Mouse (Mus musculus): Measurements from ENCODE around the gene Gm13279. TPM values are rescaled to one million over a fixed set of nuclear protein-coding genes. Genes with fewer than 3 reads are reported as not detected.
"Not testable (repeated sequence)": the region's sequence is repeated elsewhere in the genome, so short reads cannot be mapped to it uniquely, and the experiment has no call there.

Gm13279 gene
- polyA plus RNA-seq, 1 experiment from 2014 or later, result not detected

DNA sequence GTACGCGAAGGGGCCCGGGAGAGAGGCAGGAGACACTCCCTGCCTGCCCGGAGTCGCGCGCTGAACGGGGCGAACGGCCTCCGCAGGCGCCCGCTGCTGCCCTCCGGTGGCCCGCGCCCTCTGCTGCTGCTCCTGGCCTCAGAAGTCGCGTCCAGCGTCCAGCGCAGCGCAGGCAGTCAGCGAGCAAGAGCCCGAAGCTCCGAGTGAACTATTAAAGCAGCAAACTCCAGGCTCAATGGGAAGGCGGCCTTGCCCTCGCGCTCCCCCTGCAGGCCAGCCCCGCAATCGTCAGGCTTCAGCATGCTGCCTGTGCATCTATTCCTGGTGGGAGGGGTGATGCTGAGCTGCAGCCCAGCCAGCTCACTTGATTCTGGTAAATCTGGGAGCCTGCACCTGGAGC, 20.6 kb upstream of the Gm13279 start, which contains the start of gene Gm13289:
TSS of gene Gm13289 (plus strand) at position 301 of the 400 bp plus-strand sequence.
- H3K27ac ChIP-seq, result not testable (repeated sequence)
- no CpG with 5 or more reads among the region's 29 CpGs for WGBS

GRCm38 (mm10) chr4:88779550-88779949, 17.6 kb upstream of the Gm13279 start, which contains the start of gene Gm13272:
Gene Gm13272 (plus strand): TSS chr4:88779850.
- not testable (repeated sequence) for H3K27me3 ChIP-seq; H3K4me3 ChIP-seq; H3K9me3 ChIP-seq; H3K9ac ChIP-seq; H3K4me1 ChIP-seq; H3K4me2 ChIP-seq; ATAC-seq (ENCODE audit: insufficient number of reproducible peaks, low FRiP score, low TSS enrichment, low read depth); H3K27ac ChIP-seq; H3K36me3 ChIP-seq
- no CpG with 5 or more reads among the region's 29 CpGs for WGBS

More for the DNA sequence above, 20.6 kb upstream of the Gm13279 start, which contains the start of gene Gm13289:
- not testable (repeated sequence) for ATAC-seq (ENCODE audit: insufficient number of reproducible peaks, low FRiP score, low TSS enrichment, low read depth); H3K9ac ChIP-seq; H3K4me2 ChIP-seq; H3K9me3 ChIP-seq; H3K4me1 ChIP-seq; H3K4me3 ChIP-seq; H3K27me3 ChIP-seq; H3K36me3 ChIP-seq

- not testable (repeated sequence) for H3K4me3 ChIP-seq; H3K36me3 ChIP-seq; H3K27ac ChIP-seq; H3K27me3 ChIP-seq; H3K9ac ChIP-seq; H3K4me1 ChIP-seq; ATAC-seq (ENCODE audit: insufficient number of reproducible peaks, low FRiP score, low TSS enrichment, low read depth); H3K4me2 ChIP-seq; H3K9me3 ChIP-seq
- 44% methylated on average over 16 of the region's 18 CpGs for WGBS
Measured at GRCm38 (mm10) chr4:88780320-88780719, 16.9 kb upstream of the Gm13279 start.

- Histone ChIP-seq H3K4me3 (peak within 1 kb of the TSS; percentile 24; the same call in 1 of the 2 replicates), H3K4me2 (peak within 1 kb of the TSS; percentile 34), H3K27ac (peak within 1 kb of the TSS; percentile 65)
- not testable (repeated sequence) for H3K36me3 ChIP-seq; H3K4me1 ChIP-seq; ATAC-seq (ENCODE audit: insufficient number of reproducible peaks, low FRiP score, low TSS enrichment, low read depth); H3K9ac ChIP-seq; H3K9me3 ChIP-seq; H3K27me3 ChIP-seq
- WGBS, result 16% methylated on average over 5 of the region's 7 CpGs
Measured at GRCm38 (mm10) chr4:88781831-88782230, 15.4 kb upstream of the Gm13279 start, which contains the start of gene Ifnz. Gene Ifnz (plus strand): TSS chr4:88782131.

GRCm38 (mm10) chr4:88782335-88782734, 14.9 kb upstream of the Gm13279 start:
- H3K9ac ChIP-seq; H3K4me1 ChIP-seq; ATAC-seq (ENCODE audit: insufficient number of reproducible peaks, low FRiP score, low TSS enrichment, low read depth); H3K27me3 ChIP-seq; H3K9me3 ChIP-seq; H3K36me3 ChIP-seq: not testable (repeated sequence)
- WGBS, result 0% methylated on average over 10 of the region's 31 CpGs
- H3K4me3 ChIP-seq, result peak overlapping the region; percentile 24; the same call in 1 of the 2 replicates
- H3K27ac ChIP-seq, result peak overlapping the region; percentile 65
- H3K4me2 ChIP-seq, result peak overlapping the region; percentile 34

DNA sequence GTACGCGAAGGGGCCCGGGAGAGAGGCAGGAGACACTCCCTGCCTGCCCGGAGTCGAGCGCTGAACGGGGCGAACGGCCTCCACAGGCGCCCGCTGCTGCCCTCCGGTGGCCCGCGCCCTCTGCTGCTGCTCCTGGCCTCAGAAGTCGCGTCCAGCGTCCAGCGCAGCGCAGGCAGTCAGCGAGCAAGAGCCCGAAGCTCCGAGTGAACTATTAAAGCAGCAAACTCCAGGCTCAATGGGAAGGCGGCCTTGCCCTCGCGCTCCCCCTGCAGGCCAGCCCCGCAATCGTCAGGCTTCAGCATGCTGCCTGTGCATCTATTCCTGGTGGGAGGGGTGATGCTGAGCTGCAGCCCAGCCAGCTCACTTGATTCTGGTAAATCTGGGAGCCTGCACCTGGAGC, 11.8 kb upstream of the Gm13279 start, which contains the start of gene Gm13276:
TSS of gene Gm13276 (plus strand) at position 301 of the 400 bp plus-strand sequence.
- H3K4me2 ChIP-seq; H3K4me3 ChIP-seq; ATAC-seq (ENCODE audit: insufficient number of reproducible peaks, low FRiP score, low TSS enrichment, low read depth); H3K27ac ChIP-seq; H3K36me3 ChIP-seq; H3K9me3 ChIP-seq; H3K4me1 ChIP-seq; H3K9ac ChIP-seq; H3K27me3 ChIP-seq: not testable (repeated sequence)
- no CpG with 5 or more reads among the region's 27 CpGs for WGBS

DNA sequence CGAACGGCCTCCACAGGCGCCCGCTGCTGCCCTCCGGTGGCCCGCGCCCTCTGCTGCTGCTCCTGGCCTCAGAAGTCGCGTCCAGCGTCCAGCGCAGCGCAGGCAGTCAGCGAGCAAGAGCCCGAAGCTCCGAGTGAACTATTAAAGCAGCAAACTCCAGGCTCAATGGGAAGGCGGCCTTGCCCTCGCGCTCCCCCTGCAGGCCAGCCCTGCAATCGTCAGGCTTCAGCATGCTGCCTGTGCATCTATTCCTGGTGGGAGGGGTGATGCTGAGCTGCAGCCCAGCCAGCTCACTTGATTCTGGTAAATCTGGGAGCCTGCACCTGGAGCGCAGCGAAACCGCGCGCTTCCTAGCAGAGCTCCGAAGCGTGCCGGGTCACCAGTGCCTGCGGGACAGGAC, 8.8 kb upstream of the Gm13279 start, which contains the start of gene Gm13277:
TSS of gene Gm13277 (plus strand) at position 231 of the 400 bp plus-strand sequence.
- H3K27me3 ChIP-seq; H3K4me2 ChIP-seq; H3K4me1 ChIP-seq; ATAC-seq (ENCODE audit: insufficient number of reproducible peaks, low FRiP score, low TSS enrichment, low read depth); H3K9me3 ChIP-seq; H3K27ac ChIP-seq; H3K36me3 ChIP-seq; H3K4me3 ChIP-seq; H3K9ac ChIP-seq: not testable (repeated sequence)
- 0% methylated on average over 2 of the region's 28 CpGs for WGBS

DNA sequence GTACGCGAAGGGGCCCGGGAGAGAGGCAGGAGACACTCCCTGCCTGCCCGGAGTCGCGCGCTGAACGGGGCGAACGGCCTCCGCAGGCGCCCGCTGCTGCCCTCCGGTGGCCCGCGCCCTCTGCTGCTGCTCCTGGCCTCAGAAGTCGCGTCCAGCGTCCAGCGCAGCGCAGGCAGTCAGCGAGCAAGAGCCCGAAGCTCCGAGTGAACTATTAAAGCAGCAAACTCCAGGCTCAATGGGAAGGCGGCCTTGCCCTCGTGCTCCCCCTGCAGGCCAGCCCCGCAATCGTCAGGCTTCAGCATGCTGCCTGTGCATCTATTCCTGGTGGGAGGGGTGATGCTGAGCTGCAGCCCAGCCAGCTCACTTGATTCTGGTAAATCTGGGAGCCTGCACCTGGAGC, 5.9 kb upstream of the Gm13279 start, which contains the start of gene Gm13278:
TSS of gene Gm13278 (plus strand) at position 301 of the 400 bp plus-strand sequence.
- WGBS, result no CpG with 5 or more reads among the region's 28 CpGs
- not testable (repeated sequence) for H3K9me3 ChIP-seq; H3K9ac ChIP-seq; H3K4me1 ChIP-seq; ATAC-seq (ENCODE audit: insufficient number of reproducible peaks, low FRiP score, low TSS enrichment, low read depth); H3K4me2 ChIP-seq; H3K36me3 ChIP-seq; H3K27me3 ChIP-seq; H3K4me3 ChIP-seq; H3K27ac ChIP-seq

GRCm38 (mm10) chr4:88793936-88794675, 3.1 kb upstream of the Gm13279 start, which contains the start of gene Gm13275:
Gene Gm13275 (plus strand): TSS chr4:88794487.
- not testable (repeated sequence) for H3K27ac ChIP-seq; H3K9ac ChIP-seq; H3K4me1 ChIP-seq; H3K9me3 ChIP-seq; H3K4me2 ChIP-seq; H3K36me3 ChIP-seq; H3K4me3 ChIP-seq; H3K27me3 ChIP-seq; ATAC-seq (ENCODE audit: insufficient number of reproducible peaks, low FRiP score, low TSS enrichment, low read depth)
- WGBS, result 0% methylated on average over 16 of the region's 52 CpGs

- ATAC-seq (ENCODE audit: insufficient number of reproducible peaks, low FRiP score, low TSS enrichment, low read depth); H3K4me2 ChIP-seq; H3K4me3 ChIP-seq; H3K9me3 ChIP-seq; H3K27ac ChIP-seq; H3K4me1 ChIP-seq; H3K27me3 ChIP-seq; H3K36me3 ChIP-seq; H3K9ac ChIP-seq: not testable (repeated sequence)
- WGBS, result 13% methylated on average over 5 of the region's 7 CpGs
Measured at GRCm38 (mm10) chr4:88799365-88799764, 2.2 kb downstream of the Gm13279 start, which contains the start of gene Gm13285. Gene Gm13285 (plus strand): TSS chr4:88799665.

DNA sequence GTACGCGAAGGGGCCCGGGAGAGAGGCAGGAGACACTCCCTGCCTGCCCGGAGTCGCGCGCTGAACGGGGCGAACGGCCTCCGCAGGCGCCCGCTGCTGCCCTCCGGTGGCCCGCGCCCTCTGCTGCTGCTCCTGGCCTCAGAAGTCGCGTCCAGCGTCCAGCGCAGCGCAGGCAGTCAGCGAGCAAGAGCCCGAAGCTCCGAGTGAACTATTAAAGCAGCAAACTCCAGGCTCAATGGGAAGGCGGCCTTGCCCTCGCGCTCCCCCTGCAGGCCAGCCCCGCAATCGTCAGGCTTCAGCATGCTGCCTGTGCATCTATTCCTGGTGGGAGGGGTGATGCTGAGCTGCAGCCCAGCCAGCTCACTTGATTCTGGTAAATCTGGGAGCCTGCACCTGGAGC, 5.8 kb downstream of the Gm13279 start, which contains the start of gene Gm13287:
TSS of gene Gm13287 (plus strand) at position 301 of the 400 bp plus-strand sequence.
- H3K4me3 ChIP-seq; H3K9me3 ChIP-seq; H3K4me2 ChIP-seq; H3K9ac ChIP-seq; ATAC-seq (ENCODE audit: insufficient number of reproducible peaks, low FRiP score, low TSS enrichment, low read depth); H3K4me1 ChIP-seq; H3K36me3 ChIP-seq; H3K27ac ChIP-seq; H3K27me3 ChIP-seq: not testable (repeated sequence)
- WGBS, result no CpG with 5 or more reads among the region's 29 CpGs

GRCm38 (mm10) chr4:88805231-88805630, 8.0 kb downstream of the Gm13279 start, which contains the start of gene Gm13288:
Gene Gm13288 (plus strand): TSS chr4:88805531.
- not testable (repeated sequence) for H3K27ac ChIP-seq; H3K36me3 ChIP-seq; H3K27me3 ChIP-seq; ATAC-seq (ENCODE audit: insufficient number of reproducible peaks, low FRiP score, low TSS enrichment, low read depth); H3K9me3 ChIP-seq; H3K9ac ChIP-seq; H3K4me1 ChIP-seq
- WGBS, result no CpG with 5 or more reads among the region's 8 CpGs
- Histone ChIP-seq H3K4me3 (peak within 1 kb of the TSS; percentile 30), H3K4me2 (0 out of 2 replicates have a peak within 1 kb of the TSS, but pooled peaks have one; percentile 30)

All from limb, embryonic 15.5 days (tissue).